Mouse (Mus musculus) 3134 (cell line): ENCODE measurements at regions not wholly inside any gene's neighbourhood (a gene's known extent, or its start where the extent isn't known, plus 50 kb on each side); places are given as distances from the start of the nearest gene placed in this dataset.

Experiments
- DNase-seq: peaks from one replicate; pipeline ENCODE4 v3.0.0-alpha.2; 2011; ENCODE audit warnings: low spot score; ENCODE audit not compliant: insufficient read length; ENCODE audit errors: extremely low read depth

- no peak for DNase-seq
Measured at GRCm38 (mm10) chr13:116619105-116619504, 309.6 kb upstream of the Isl1 start.

- DNase-seq = no peak
Measured at GRCm38 (mm10) chr13:116596346-116596745, 286.9 kb upstream of the Isl1 start.

GRCm38 (mm10) chr13:116595512-116595911, 286.0 kb upstream of the Isl1 start:
- DNase-seq = no peak

- no peak for DNase-seq
Measured at GRCm38 (mm10) chr13:116575958-116576335, 266.5 kb upstream of the Isl1 start.

- no peak for DNase-seq
Measured at GRCm38 (mm10) chr13:116575274-116575957, 265.9 kb upstream of the Isl1 start.

GRCm38 (mm10) chr13:116555053-116555452, 245.6 kb upstream of the Isl1 start:
- no peak for DNase-seq

GRCm38 (mm10) chr13:116535211-116535610, 225.7 kb upstream of the Isl1 start:
- DNase-seq = no peak

- DNase-seq = no peak
Measured at GRCm38 (mm10) chr13:116533163-116533562, 223.7 kb upstream of the Isl1 start.

- DNase-seq = no peak
Measured at GRCm38 (mm10) chr13:116528289-116528688, 218.8 kb upstream of the Isl1 start.

- DNase-seq = peak; percentile 1
Measured at GRCm38 (mm10) chr13:116527037-116527436, 217.5 kb upstream of the Isl1 start.

- DNase-seq = no peak
Measured at GRCm38 (mm10) chr13:116523713-116524303, 214.3 kb upstream of the Isl1 start.

- no peak for DNase-seq
Measured at GRCm38 (mm10) chr13:116514640-116515311, 205.3 kb upstream of the Isl1 start.

GRCm38 (mm10) chr13:116514256-116514639, 204.8 kb upstream of the Isl1 start:
- no peak for DNase-seq

GRCm38 (mm10) chr13:116512398-116512797, 202.9 kb upstream of the Isl1 start:
- no peak for DNase-seq

GRCm38 (mm10) chr13:116508213-116508811, 198.8 kb upstream of the Isl1 start:
- no peak for DNase-seq

GRCm38 (mm10) chr13:116497659-116498414, 188.3 kb upstream of the Isl1 start:
- no peak for DNase-seq

GRCm38 (mm10) chr13:116495641-116496040, 186.2 kb upstream of the Isl1 start:
- no peak for DNase-seq

GRCm38 (mm10) chr13:116489420-116489819, 179.9 kb upstream of the Isl1 start:
- DNase-seq = no peak

GRCm38 (mm10) chr13:116474611-116475010, 165.1 kb upstream of the Isl1 start:
- no peak for DNase-seq

GRCm38 (mm10) chr13:116461757-116462156, 152.3 kb upstream of the Isl1 start:
- no peak for DNase-seq
